Mouse (Mus musculus): ENCODE measurements around the gene Gm35549.

- no peak for TF ChIP-seq CTCF (IDR thresholded peaks at IDR 0.05; ENCODE audit: low read depth)
- no peak for TF ChIP-seq EP300 (IDR thresholded peaks at IDR 0.05; ENCODE audit: low read depth)
These were observed 2.3 kb upstream of the Gm35549 start for GRCm38 (mm10) chr9:122846156-122846555.
